Mouse (Mus musculus) lung, postnatal 4 days (tissue): ENCODE measurements around the gene Rsph14.
"Not testable (repeated sequence)": the region's sequence is repeated elsewhere in the genome, so short reads cannot be mapped to it uniquely, and the experiment has no call there.

ENCODE experiments used
- DNase-seq, 2 experiments: peaks; one replicate each; pipeline ENCODE4 v3.0.0; 2021

Rsph14 gene

DNA sequence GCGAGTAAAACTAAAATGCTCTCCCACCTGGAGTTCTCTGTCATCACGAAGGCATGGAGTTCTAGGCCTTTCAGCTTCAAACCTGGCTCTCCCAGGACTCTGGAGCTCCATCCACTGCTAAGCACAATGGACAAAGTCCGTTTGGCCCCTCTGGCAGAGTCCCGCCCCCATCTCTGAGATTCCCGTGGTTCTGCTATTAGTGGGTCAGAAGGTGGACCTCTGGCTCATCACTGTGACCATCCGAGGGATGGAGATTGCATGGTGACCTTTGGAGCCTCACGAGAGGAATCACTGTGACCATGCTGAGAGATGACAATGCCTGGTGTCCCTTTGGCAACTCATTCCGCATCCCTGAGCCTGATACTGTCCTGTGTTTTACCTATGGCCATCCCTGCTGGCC, 20.5 kb upstream of the Rsph14 start:
- DNase-seq, result no peak

DNA sequence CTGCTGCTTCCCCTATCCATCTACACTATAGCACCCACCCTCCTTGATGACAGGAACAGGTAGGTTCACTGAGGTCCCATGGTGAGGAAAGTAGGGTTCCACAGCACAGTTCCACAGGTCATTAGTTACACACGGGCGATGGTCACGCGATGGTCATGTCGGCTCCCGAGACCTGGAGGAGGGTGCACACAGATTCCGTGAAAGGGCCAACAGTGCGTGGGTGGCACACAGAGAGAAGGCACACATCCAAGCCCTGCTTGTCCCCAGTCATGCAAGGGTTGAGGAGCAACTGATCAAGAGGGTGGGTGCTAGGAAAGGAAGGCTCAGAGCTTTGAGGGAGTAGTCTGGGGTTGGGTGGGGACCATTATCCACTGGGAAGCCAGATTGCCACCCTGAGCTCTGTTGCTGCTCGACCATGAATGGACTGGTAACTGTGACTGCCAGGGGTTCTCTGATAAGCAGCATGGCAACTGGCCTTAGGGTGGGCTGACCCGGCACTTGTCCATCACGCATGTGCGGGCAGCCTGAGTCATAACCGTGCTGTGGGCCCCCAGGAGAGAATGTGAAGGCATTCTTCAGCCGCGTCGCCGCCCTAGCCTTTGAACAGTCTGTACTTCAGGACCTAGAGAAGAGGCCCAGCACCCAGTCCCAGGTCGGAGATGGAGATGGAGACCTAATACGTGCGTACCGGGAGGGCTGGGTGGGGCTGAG, 19.1 kb upstream of the Rsph14 start:
- no peak for DNase-seq

- DNase-seq, result no peak
Measured at GRCm38 (mm10) chr10:75048711-75049110, 16.3 kb upstream of the Rsph14 start.

GRCm38 (mm10) chr10:75045831-75046230, 13.4 kb upstream of the Rsph14 start:
- no peak for DNase-seq

- no peak for DNase-seq
Measured at GRCm38 (mm10) chr10:75044459-75044858, 12.1 kb upstream of the Rsph14 start.

- not testable (repeated sequence) for DNase-seq
Measured at GRCm38 (mm10) chr10:75042060-75042459, 9.7 kb upstream of the Rsph14 start.

- peak; percentile 93 to 97 for DNase-seq
Measured at GRCm38 (mm10) chr10:75036883-75037379, 4.5 kb upstream of the Rsph14 start, which contains the start of gene Rab36. Gene Rab36, plus strand, starts transcription at chr10:75037058.

- DNase-seq, result no peak
Measured at GRCm38 (mm10) chr10:75031345-75032114, 856 bp downstream of the Rsph14 start.

- DNase-seq, result no peak
Measured at GRCm38 (mm10) chr10:75030234-75030633, 2.2 kb downstream of the Rsph14 start.

GRCm38 (mm10) chr10:75029677-75030076, 2.7 kb downstream of the Rsph14 start:
- no peak for DNase-seq

- DNase-seq, result no peak
Measured at GRCm38 (mm10) chr10:75028743-75029142, 3.6 kb downstream of the Rsph14 start.

- DNase-seq, result no peak
Measured at GRCm38 (mm10) chr10:75026491-75026890, 5.9 kb downstream of the Rsph14 start.

GRCm38 (mm10) chr10:75021138-75021537, 11.2 kb downstream of the Rsph14 start:
- DNase-seq, result peak; percentile 44 to 78

DNA sequence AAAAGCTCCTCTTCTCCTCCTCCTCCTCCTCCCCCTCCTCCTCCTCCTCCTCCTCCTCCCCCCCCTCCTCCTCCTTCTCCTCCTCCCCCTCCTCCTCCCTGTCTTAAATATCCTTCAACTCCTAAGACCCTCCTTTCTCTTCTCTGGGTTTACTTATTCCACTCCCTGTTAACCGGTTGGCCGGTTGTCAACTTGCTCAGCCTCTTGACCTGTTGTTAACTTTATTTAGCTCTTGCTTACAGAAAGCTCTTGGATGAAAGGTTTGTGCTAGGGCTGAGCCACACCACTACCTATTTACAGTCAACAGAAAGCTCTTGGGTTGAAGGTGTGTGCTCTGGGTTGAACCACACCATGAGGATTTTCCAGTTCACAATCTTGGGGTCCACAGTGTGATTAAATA, 12.1 kb downstream of the Rsph14 start:
- DNase-seq, result no peak

DNA sequence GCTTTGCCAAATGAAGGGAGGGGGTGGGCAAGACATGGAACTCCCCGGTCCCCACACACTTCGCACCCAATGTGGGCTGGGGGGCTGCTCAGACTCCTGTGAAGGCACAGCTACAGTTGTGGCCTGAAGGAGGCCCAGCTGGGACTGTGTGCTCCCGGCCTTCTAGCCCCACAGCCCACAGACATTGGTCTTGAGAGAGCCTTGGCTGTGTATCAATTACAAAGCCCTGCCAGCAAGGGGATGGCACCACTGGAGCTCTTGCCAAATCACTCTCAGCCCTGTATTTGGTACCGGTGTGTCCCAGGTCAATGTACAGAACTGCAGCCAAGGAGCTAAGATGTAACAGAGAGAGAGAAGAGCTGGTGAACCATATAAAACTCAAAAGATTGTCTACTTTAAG, 15.9 kb downstream of the Rsph14 start:
- DNase-seq, result no peak

DNA sequence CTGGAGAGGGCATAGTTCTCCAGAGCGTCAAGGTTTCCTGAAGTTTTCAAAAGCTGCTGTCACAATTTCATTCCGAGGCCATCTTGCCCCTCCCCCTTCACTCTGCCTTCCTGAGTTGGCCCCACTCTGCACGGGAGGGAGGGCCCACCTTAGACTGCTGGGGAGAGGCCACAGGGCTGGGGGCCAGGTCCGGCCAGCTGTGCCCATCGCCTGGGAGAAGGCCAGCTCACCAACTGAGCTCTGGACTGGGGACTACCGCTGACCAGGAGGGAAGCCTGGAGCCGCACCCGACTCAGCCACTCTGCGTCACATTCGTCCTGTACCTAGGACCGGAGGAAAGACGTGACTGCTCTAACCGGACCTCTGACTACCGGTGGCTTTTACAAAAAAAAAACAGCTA, 16.9 kb downstream of the Rsph14 start:
- no peak for DNase-seq

- no peak for DNase-seq
Measured at GRCm38 (mm10) chr10:75010704-75011103, 21.7 kb downstream of the Rsph14 start.

DNA sequence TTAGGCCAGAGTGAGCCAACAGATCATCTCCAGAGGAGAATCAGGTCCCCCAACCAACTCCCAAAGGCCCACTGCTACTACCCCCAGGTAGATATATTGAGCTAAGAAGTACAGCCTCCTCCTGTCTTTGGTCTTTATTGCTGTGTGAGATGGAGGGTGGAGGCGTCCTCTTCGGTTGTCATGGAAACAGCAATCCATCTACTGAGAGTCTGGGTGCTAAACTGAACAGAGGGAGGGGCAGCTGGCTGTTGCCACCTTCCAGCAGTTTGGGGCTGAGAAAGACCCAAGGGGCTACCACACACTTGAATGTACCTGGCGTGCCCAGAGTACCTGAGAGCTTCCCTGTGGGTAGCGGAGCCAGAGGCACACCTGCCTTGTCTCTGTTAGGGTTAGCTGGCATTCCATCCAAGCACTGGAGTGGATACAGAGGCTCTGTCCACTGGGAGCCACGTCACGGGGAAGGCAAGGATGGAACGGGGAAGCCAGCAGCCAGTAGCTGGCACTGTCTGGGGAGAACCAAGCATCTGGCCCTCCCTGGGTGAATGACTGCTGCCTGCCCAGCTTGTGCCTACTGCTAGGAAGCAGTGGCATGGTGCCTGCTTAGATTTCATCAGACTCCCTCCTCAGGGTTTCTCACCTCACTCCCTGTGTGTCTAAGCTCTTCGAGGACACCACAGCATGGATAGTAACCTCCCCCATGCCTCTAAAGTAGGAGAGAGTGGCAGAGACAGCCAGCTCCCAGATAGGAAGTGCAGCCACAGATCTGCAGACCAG, 25.3 kb downstream of the Rsph14 start:
- DNase-seq, result no peak

- peak in 1 of 2 experiments; percentile 12 for DNase-seq
Measured at GRCm38 (mm10) chr10:75004067-75004466, 28.3 kb downstream of the Rsph14 start.

- no peak for DNase-seq
Measured at GRCm38 (mm10) chr10:75001391-75001790, 31.0 kb downstream of the Rsph14 start.

DNA sequence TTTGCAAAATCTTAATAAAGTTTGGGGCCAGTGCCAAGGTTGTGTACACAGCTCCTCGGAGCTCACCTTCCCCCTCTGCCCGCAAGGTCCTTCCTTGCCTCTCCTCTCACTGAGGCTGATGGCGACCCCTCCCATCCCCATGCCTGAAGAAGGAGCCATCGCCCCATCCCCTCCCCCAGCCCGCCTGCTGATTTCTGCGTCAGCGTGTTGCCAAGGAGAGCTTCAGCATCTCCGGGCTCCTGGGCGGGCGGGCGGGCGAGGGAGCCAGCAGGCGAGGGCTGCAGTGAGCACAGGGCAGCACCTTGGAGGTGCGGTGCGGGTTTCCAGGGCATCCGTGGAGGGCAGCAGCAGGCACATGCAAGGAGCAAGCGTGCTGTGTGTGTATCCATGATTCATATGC, 37.0 kb downstream of the Rsph14 start:
- DNase-seq, result no peak

GRCm38 (mm10) chr10:74994863-74995262, 37.5 kb downstream of the Rsph14 start:
- no peak for DNase-seq

DNA sequence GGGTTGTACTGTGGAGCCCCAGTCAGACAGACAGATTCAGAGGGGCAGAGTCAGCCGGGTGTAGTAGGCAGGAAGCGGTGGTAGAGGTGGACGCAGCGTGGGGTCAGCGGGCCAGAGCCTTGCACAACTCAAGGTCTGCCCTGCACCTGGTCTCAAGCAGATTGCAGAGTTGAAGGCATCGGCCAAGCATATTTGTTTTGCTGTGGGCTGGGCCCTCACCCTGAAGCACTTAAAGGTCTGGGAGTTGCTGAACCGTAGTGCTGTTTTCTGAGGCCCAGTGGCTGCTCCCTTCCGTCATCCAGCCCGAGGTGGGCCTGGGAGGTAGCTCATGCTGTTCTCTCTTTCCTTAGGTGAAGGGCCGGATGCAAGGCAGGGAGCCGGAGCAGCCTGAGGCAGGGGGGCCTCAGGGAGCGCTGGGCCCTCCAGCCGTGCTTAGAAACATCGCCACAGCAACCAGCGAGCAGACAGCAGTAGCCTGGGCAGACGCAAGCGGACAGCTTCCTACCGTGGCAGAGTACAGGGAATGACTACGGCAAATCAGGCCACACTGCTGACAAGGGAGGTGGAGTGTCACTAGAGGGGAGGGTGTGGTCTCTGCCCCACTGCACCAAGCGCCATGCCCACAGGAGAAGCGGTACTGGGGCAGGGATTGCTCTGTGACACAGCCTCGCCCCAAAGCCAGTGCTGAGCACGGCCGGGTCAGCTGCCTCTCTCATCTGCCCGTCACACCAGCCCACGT, 41.6 kb downstream of the Rsph14 start:
- peak; percentile 40 to 69 for DNase-seq
